Mouse (Mus musculus) hindbrain, embryonic 14.5 days (tissue): ENCODE data around the gene Pgbd1. TPM values are rescaled to one million over a fixed set of nuclear protein-coding genes. Genes with fewer than 3 reads are reported as not detected.
A peak's percentile ranks its signal among the peaks of the same experiment; 100 is the strongest.

Source experiments
- ATAC-seq: fragments of 200-750 bp; cut with Nextera tagmentation; 2 replicates; pipeline ENCODE4 v1.8.0; 2017; ENCODE audit warnings: moderate number of reproducible peaks, mild to moderate bottlenecking, moderate TSS enrichment, moderate library complexity; ENCODE audit not compliant: low FRiP score
- DNase-seq: peaks from one replicate; pipeline ENCODE4 v3.0.0-alpha.2; 2015; ENCODE audit warnings: low spot score
- H3K27ac ChIP-seq: fragments of 300-500 bp; sonication (generic); 2 replicates; pipeline ENCODE4 v1.5.1; 2014; ENCODE audit warnings: mild to moderate bottlenecking, moderate library complexity
- H3K27me3 ChIP-seq: fragments of 300-500 bp; sonication (generic); 2 replicates; pipeline ENCODE4 v1.6.1; 2014; ENCODE audit warnings: mild to moderate bottlenecking, low read length, mixed read lengths; ENCODE audit not compliant: control insufficient read depth, insufficient read depth
- H3K36me3 ChIP-seq: fragments of 300-500 bp; sonication (generic); replicated peaks from 2 replicates; pipeline ENCODE4 v1.6.1; 2014; ENCODE audit not compliant: control insufficient read depth, insufficient read depth
- H3K4me1 ChIP-seq: fragments of 300-500 bp; sonication (generic); replicated peaks from 2 replicates; pipeline ENCODE4 v1.6.1; 2014; ENCODE audit warnings: antibody characterized with exemption, low read length, mixed read lengths; ENCODE audit not compliant: control insufficient read depth, insufficient read depth
- H3K4me2 ChIP-seq: fragments of 300-500 bp; sonication (generic); replicated peaks from 2 replicates; pipeline ENCODE4 v1.6.1; 2014; ENCODE audit warnings: mild to moderate bottlenecking, moderate library complexity
- H3K4me3 ChIP-seq: fragments of 300-500 bp; sonication (generic); replicated peaks from 2 replicates; pipeline ENCODE4 v1.5.1; 2014; ENCODE audit warnings: mild to moderate bottlenecking, low read length
- H3K9ac ChIP-seq: fragments of 300-500 bp; sonication (generic); 2 replicates; pipeline ENCODE4 v1.6.1; 2014
- H3K9me3 ChIP-seq: fragments of 300-500 bp; sonication (generic); 2 replicates; pipeline ENCODE4 v1.6.1; 2016; ENCODE audit warnings: low read length; ENCODE audit not compliant: control insufficient read depth
- WGBS: fragments of 180-500 bp; shearing (Covaris S2); extraction: QIAGEN DNeasy Blood & Tissue Kit; methylation state at CpG from one replicate; pipeline ENCODE4 v1.1.7; 2014; 5-methylcytosine and 5-hydroxymethylcytosine counted together
- polyA plus RNA-seq: library from polyadenylated mRNA; unstranded; fragments of >200 nt; fragmentation: Nextera tagmentation; extraction: Ambion mirVana; gene quantifications from 2 replicates; pipeline ENCODE4 v1.2.1, GENCODE M21; 2014

Gene Pgbd1
- polyA plus RNA-seq, 1 experiment from 2014 or later, result 3.3 TPM

GRCm38 (mm10) chr13:21456347-21456746, 15.5 kb upstream of the Pgbd1 start:
- WGBS, result 10% methylated on average over 4 of the region's 4 CpGs
- ATAC-seq, result no peak
- H3K36me3 ChIP-seq, result 0 out of 2 replicates have a peak, but pooled peaks cover 3% of the 10 kb centered on the region

DNA sequence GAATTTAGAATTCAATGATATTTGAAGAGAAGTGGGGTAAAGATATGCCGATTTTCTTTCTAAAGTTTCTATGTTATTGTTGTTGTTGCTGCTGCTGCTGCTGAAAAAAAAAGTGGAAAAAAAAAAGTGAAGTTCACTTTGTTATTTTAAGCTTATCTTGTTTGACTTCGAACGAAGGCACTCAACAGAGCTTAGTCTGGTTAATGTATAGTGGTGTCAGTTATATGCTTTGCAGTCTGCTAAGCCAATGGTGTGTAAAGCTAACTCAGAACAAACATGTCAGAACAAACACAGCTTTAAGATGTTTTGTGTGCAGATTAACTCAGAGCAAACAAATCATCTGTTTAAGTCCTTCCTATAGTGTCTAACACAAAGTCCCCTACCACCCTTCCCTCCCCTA, 13.3 kb upstream of the Pgbd1 start:
- WGBS, result 92% methylated on average over 3 of the region's 3 CpGs
- Histone ChIP-seq H3K9me3 (no peaks in the 10 kb centered on the region), H3K4me1 (peaks cover 9% of the 10 kb centered on the region), H3K27me3 (no peaks in the 10 kb centered on the region), H3K9ac (no peak overlapping the region), H3K4me2 (0 out of 2 replicates have a peak overlapping the region, but pooled peaks have one; percentile 68), H3K36me3 (peaks cover 8% of the 10 kb centered on the region; the same call in 1 of the 2 replicates), H3K4me3 (peak overlapping the region; percentile 50; the same call in 1 of the 2 replicates), H3K27ac (no peak overlapping the region)
- ATAC-seq (no peak), DNase-seq (no peak)

More at GRCm38 (mm10) chr13:21456347-21456746, 15.5 kb upstream of the Pgbd1 start:
- no peaks in the 10 kb centered on the region for H3K9me3 ChIP-seq
- H3K27me3 ChIP-seq, result no peaks in the 10 kb centered on the region
- no peak overlapping the region for H3K4me2 ChIP-seq
- H3K4me1 ChIP-seq, result peaks cover 9% of the 10 kb centered on the region
- no peak overlapping the region for H3K27ac ChIP-seq
- H3K4me3 ChIP-seq, result no peak overlapping the region
- no peak overlapping the region for H3K9ac ChIP-seq
- no peak for DNase-seq

DNA sequence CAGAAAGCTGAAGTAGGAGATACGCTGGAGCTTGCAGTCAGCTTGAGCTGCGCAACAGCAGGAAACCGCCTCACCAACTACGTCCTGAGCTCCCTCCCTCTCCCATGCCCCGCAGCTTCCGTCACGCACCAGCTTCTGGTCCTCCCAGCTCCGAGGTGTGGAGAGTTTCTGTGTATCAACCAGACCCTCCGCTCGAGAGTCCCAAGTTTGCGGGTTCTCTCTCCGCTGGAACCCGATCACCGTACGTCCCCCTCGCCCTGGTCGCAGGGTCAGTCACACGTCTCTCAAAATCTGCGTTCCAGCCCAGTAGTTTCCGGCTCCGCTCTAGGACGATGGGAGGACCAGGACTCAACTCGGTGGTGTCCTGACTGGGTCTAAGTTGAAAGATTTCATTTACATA, 12.6 kb upstream of the Pgbd1 start, which contains the start of gene Zscan26:
Gene Zscan26, minus strand, starts transcription at position 282 of the 400 bp plus-strand sequence.
- WGBS, result under 1% methylated on average over 23 of the region's 23 CpGs
- Histone ChIP-seq H3K9me3 (no peaks in the 10 kb centered on the region), H3K27me3 (no peaks in the 10 kb centered on the region), H3K36me3 (peaks cover 15% of the 10 kb centered on the region), H3K4me1 (peaks cover 9% of the 10 kb centered on the region), H3K4me2 (peak within 1 kb of the TSS; percentile 68), H3K27ac (peak within 1 kb of the TSS; percentile 51), H3K4me3 (peak within 1 kb of the TSS; percentile 50), H3K9ac (peak within 1 kb of the TSS; percentile 69)
- peak; percentile 96 for ATAC-seq
- DNase-seq, result peak; percentile 83

DNA sequence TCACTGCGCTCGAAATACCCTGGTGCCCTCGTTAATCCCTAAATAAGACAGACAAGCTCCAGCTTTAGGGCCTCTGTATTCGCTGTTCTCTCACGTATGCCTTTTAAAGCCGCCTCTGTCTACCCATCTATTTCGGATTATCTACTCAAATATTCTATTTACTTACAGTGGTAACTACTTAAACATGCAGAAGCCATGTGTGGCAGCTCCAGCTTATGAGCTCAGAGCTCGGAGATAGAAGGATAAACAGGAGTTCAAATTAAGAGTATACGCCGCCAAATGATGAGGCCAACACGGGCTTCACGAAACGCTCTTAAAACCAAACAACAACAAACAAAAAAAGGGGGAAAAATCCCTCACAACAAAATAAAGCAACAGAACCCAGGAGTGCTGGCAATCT, 12.2 kb upstream of the Pgbd1 start:
- H3K4me1 ChIP-seq, result peaks cover 9% of the 10 kb centered on the region
- WGBS, result 4% methylated on average over 13 of the region's 13 CpGs
- 0 out of 2 replicates have a peak, but pooled peaks have one; percentile 16 for ATAC-seq
- no peaks in the 10 kb centered on the region for H3K9me3 ChIP-seq
- DNase-seq, result no peak
- peak overlapping the region; percentile 69 for H3K9ac ChIP-seq
- peak overlapping the region; percentile 50 for H3K4me3 ChIP-seq
- H3K27ac ChIP-seq, result peak overlapping the region; percentile 51
- H3K36me3 ChIP-seq, result peaks cover 19% of the 10 kb centered on the region
- H3K4me2 ChIP-seq, result peak overlapping the region; percentile 68
- no peaks in the 10 kb centered on the region for H3K27me3 ChIP-seq

GRCm38 (mm10) chr13:21447856-21448614, 7.2 kb upstream of the Pgbd1 start:
- Histone ChIP-seq H3K27me3 (no peaks in the 10 kb centered on the region), H3K4me3 (no peak overlapping the region), H3K4me2 (no peak overlapping the region), H3K4me1 (peaks cover 9% of the 10 kb centered on the region), H3K9ac (no peak overlapping the region), H3K27ac (no peak overlapping the region), H3K36me3 (peaks cover 66% of the 10 kb centered on the region), H3K9me3 (no peaks in the 10 kb centered on the region)
- 87% methylated on average over 16 of the region's 16 CpGs for WGBS
- DNase-seq (no peak), ATAC-seq (no peak)

- ATAC-seq (no peak), DNase-seq (no peak)
- Histone ChIP-seq H3K9ac (no peak overlapping the region), H3K27me3 (no peaks in the 10 kb centered on the region), H3K9me3 (no peaks in the 10 kb centered on the region), H3K4me3 (no peak overlapping the region), H3K4me2 (no peak overlapping the region), H3K4me1 (no peaks in the 10 kb centered on the region), H3K36me3 (peaks cover 72% of the 10 kb centered on the region), H3K27ac (no peak overlapping the region)
- WGBS, result 88% methylated on average over 9 of the region's 9 CpGs
These were observed 5.9 kb upstream of the Pgbd1 start for GRCm38 (mm10) chr13:21446796-21447195.

GRCm38 (mm10) chr13:21441207-21441572, 332 bp upstream of the Pgbd1 start:
- 19% methylated on average over 10 of the region's 10 CpGs for WGBS
- H3K9me3 ChIP-seq, result no peaks in the 10 kb centered on the region
- no peaks in the 10 kb centered on the region for H3K27me3 ChIP-seq
- peak overlapping the region; percentile 83 for H3K4me2 ChIP-seq
- peak overlapping the region; percentile 69; the same call in 1 of the 2 replicates for H3K27ac ChIP-seq
- ATAC-seq (peak; percentile 7; the same call in 1 of the 2 replicates), DNase-seq (no peak)
- H3K4me1 ChIP-seq, result peaks cover 13% of the 10 kb centered on the region
- peak overlapping the region; percentile 43 for H3K4me3 ChIP-seq
- H3K36me3 ChIP-seq, result peaks cover 37% of the 10 kb centered on the region
- peak overlapping the region; percentile 71 for H3K9ac ChIP-seq

- WGBS, result 90% methylated on average over 4 of the region's 4 CpGs
- DNase-seq (no peak), ATAC-seq (no peak)
- Histone ChIP-seq H3K36me3 (no peaks in the 10 kb centered on the region), H3K27me3 (no peaks in the 10 kb centered on the region), H3K4me3 (no peak overlapping the region), H3K9ac (no peak overlapping the region), H3K27ac (no peak overlapping the region), H3K9me3 (no peaks in the 10 kb centered on the region), H3K4me2 (no peak overlapping the region), H3K4me1 (peaks cover 6% of the 10 kb centered on the region; the same call in 1 of the 2 replicates)
These were observed 5.4 kb downstream of the Pgbd1 start for GRCm38 (mm10) chr13:21435476-21435875.

DNA sequence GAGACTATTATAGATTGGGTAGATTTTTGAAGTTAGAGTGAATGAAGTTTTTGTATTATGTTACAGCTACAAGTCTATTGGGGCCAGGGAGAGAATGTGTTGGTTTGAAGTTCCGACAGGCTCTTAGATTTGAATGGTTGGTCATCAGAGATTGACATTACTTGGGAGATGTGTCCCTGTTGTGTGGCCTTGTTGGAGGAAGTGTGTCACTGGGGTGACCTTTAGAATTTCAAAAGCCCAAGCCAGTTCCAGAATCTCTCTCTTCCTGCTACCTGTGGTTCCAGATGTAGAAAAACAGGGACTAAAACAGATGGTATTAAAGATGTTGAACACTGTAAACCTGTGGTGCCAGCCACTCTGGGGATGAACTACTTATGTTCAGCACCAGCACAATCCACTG, 13.2 kb downstream of the Pgbd1 start:
- Histone ChIP-seq H3K4me2 (no peak overlapping the region), H3K9ac (no peak overlapping the region), H3K27me3 (no peaks in the 10 kb centered on the region), H3K27ac (no peak overlapping the region), H3K36me3 (no peaks in the 10 kb centered on the region), H3K9me3 (no peaks in the 10 kb centered on the region), H3K4me3 (no peak overlapping the region), H3K4me1 (no peaks in the 10 kb centered on the region)
- ATAC-seq (no peak), DNase-seq (no peak)
- 100% methylated on average over 1 of the region's 1 CpGs for WGBS
